Mouse (Mus musculus) embryo, embryonic 11.5 days (tissue): Measurements from ENCODE around the gene Rock2.

ENCODE experiments used
- DNase-seq: peaks from one replicate; pipeline ENCODE4 v3.0.0-alpha.2; 2012; ENCODE audit warnings: low read depth, low spot score

Gene Rock2

GRCm38 (mm10) chr12:16872006-16872405 lies 22.7 kb upstream of the Rock2 start:
- DNase-seq, result no peak

GRCm38 (mm10) chr12:16872926-16873464 lies 21.7 kb upstream of the Rock2 start:
- no peak for DNase-seq

GRCm38 (mm10) chr12:16873549-16873948 lies 21.1 kb upstream of the Rock2 start:
- no peak for DNase-seq

GRCm38 (mm10) chr12:16874086-16874485 lies 20.6 kb upstream of the Rock2 start:
- DNase-seq, result no peak

- DNase-seq, result no peak
Observed at GRCm38 (mm10) chr12:16875269-16875668, 19.4 kb upstream of the Rock2 start.

- DNase-seq, result no peak
Observed at GRCm38 (mm10) chr12:16875678-16876077, 19.0 kb upstream of the Rock2 start.

- no peak for DNase-seq
Observed at GRCm38 (mm10) chr12:16876667-16877066, 18.0 kb upstream of the Rock2 start.

GRCm38 (mm10) chr12:16877141-16877540 lies 17.6 kb upstream of the Rock2 start:
- DNase-seq, result no peak

GRCm38 (mm10) chr12:16877679-16878078 lies 17.0 kb upstream of the Rock2 start:
- no peak for DNase-seq

- DNase-seq, result no peak
Observed at GRCm38 (mm10) chr12:16879369-16879768, 15.3 kb upstream of the Rock2 start.

GRCm38 (mm10) chr12:16880077-16880476 lies 14.6 kb upstream of the Rock2 start:
- DNase-seq, result no peak

GRCm38 (mm10) chr12:16882442-16882841 lies 12.3 kb upstream of the Rock2 start:
- no peak for DNase-seq

- no peak for DNase-seq
Observed at GRCm38 (mm10) chr12:16883111-16883510, 11.6 kb upstream of the Rock2 start.

GRCm38 (mm10) chr12:16884534-16884933 lies 10.2 kb upstream of the Rock2 start:
- no peak for DNase-seq

GRCm38 (mm10) chr12:16886354-16886753 lies 8.3 kb upstream of the Rock2 start:
- DNase-seq, result no peak

- no peak for DNase-seq
Observed at GRCm38 (mm10) chr12:16893039-16893438, 1.7 kb upstream of the Rock2 start.

GRCm38 (mm10) chr12:16893656-16894395 lies 869 bp upstream of the Rock2 start:
- no peak for DNase-seq

- DNase-seq, result peak; percentile 9
Observed at GRCm38 (mm10) chr12:16895221-16895928, 680 bp downstream of the Rock2 start.

GRCm38 (mm10) chr12:16896073-16896789 lies 1.5 kb downstream of the Rock2 start:
- no peak for DNase-seq

- DNase-seq, result no peak
Observed at GRCm38 (mm10) chr12:16897225-16897624, 2.5 kb downstream of the Rock2 start.

- DNase-seq, result no peak
Observed at GRCm38 (mm10) chr12:16898221-16898620, 3.5 kb downstream of the Rock2 start.

- no peak for DNase-seq
Observed at GRCm38 (mm10) chr12:16898790-16899189, 4.1 kb downstream of the Rock2 start.
